Comparison of ENCODE assay signal across 8 mouse cellular contexts in genomic region chr2:33875594-33875993, GRCm38 (mm10). TPM values are rescaled to one million over a fixed set of nuclear protein-coding genes. Genes with fewer than 3 reads are reported as not detected.
DNase-seq lines count a peak whose midpoint lies in the region; ATAC-seq and TF ChIP-seq lines count a peak whose summit lies in the region.

No protein-coding gene starts in this region.

- no peak for DNase-seq in kidney, adult 2 months
- no peak for DNase-seq in hindbrain, embryonic 14.5 days (ENCODE audit: low spot score)
- no peak for DNase-seq in retina, postnatal 1 day
- no peak for DNase-seq in spleen, postnatal 4 days (ENCODE audit: low spot score in 2 of 2)
- no peak for DNase-seq in frontal cortex, adult 2 months (ENCODE audit: extremely low spot score in 1 of 2, low spot score in 1 of 2)

- no peak overlapping the region for H3K4me2 ChIP-seq in kidney, embryonic 16.5 days (replicated peaks; ENCODE audit: low read depth, low read length)
- H3K4me2 ChIP-seq in embryonic facial prominence, embryonic 12.5 days (replicated peaks), result no peak overlapping the region
- H3K4me2 ChIP-seq in hindbrain, embryonic 14.5 days (replicated peaks), result no peak overlapping the region
- no peak overlapping the region; the same call in 1 of the 2 replicates for H3K4me2 ChIP-seq in neural tube, embryonic 12.5 days (replicated peaks)

- H3K36me3 ChIP-seq in kidney, embryonic 16.5 days (ENCODE audit: insufficient read depth, low read length), result peaks cover 22% of the 10 kb centered on the region
- no peaks in the 10 kb centered on the region for H3K36me3 ChIP-seq in kidney, adult 2 months (ENCODE audit: control insufficient read depth, insufficient read depth, low read length)
- H3K36me3 ChIP-seq in embryonic facial prominence, embryonic 12.5 days, result peaks cover 32% of the 10 kb centered on the region
- peaks cover 25% of the 10 kb centered on the region for H3K36me3 ChIP-seq in hindbrain, embryonic 14.5 days (replicated peaks; ENCODE audit: control insufficient read depth, insufficient read depth)
- H3K36me3 ChIP-seq in neural tube, embryonic 12.5 days, result peaks cover 36% of the 10 kb centered on the region

- H3K27ac ChIP-seq in kidney, embryonic 16.5 days (ENCODE audit: low read length), result peak overlapping the region; percentile 35
- H3K27ac ChIP-seq in kidney, adult 2 months (ENCODE audit: insufficient read depth, low read depth, low read length), result no peak overlapping the region
- H3K27ac ChIP-seq in embryonic facial prominence, embryonic 12.5 days, result peak overlapping the region; percentile 65
- H3K27ac ChIP-seq in hindbrain, embryonic 14.5 days, result peak overlapping the region; percentile 98
- H3K27ac ChIP-seq in neural tube, embryonic 12.5 days, result peak overlapping the region; percentile 96

- no peak for ATAC-seq in kidney, embryonic 16.5 days (ENCODE audit: low FRiP score, low TSS enrichment)
- no peak for ATAC-seq in embryonic facial prominence, embryonic 12.5 days (ENCODE audit: insufficient number of reproducible peaks, insufficient read depth, low FRiP score, low TSS enrichment)
- ATAC-seq in hindbrain, embryonic 14.5 days (ENCODE audit: low FRiP score), result no peak
- ATAC-seq in neural tube, embryonic 12.5 days (ENCODE audit: low FRiP score, low read depth), result no peak

- no peaks in the 10 kb centered on the region for H3K27me3 ChIP-seq in kidney, embryonic 16.5 days (ENCODE audit: insufficient read depth, low read length)
- no peaks in the 10 kb centered on the region for H3K27me3 ChIP-seq in kidney, adult 2 months (replicated peaks; ENCODE audit: control insufficient read depth, insufficient read depth, low read length)
- no peaks in the 10 kb centered on the region for H3K27me3 ChIP-seq in embryonic facial prominence, embryonic 12.5 days
- no peaks in the 10 kb centered on the region for H3K27me3 ChIP-seq in hindbrain, embryonic 14.5 days (ENCODE audit: control insufficient read depth, insufficient read depth, low read length)
- H3K27me3 ChIP-seq in neural tube, embryonic 12.5 days (replicated peaks), result no peaks in the 10 kb centered on the region

- TF ChIP-seq CTCF in kidney, adult 2 months (conservative IDR thresholded peaks at IDR 0.05; ENCODE audit: insufficient read depth, insufficient read length, low read depth, low read length), result no peak

- WGBS in kidney, embryonic 16.5 days, result 65% methylated on average over 12 of the region's 12 CpGs
- WGBS in kidney, adult 2 months, result 83% methylated on average over 12 of the region's 12 CpGs
- 68% methylated on average over 12 of the region's 12 CpGs for WGBS in embryonic facial prominence, embryonic 12.5 days
- WGBS in hindbrain, embryonic 14.5 days, result 68% methylated on average over 12 of the region's 12 CpGs
- 69% methylated on average over 12 of the region's 12 CpGs for WGBS in neural tube, embryonic 12.5 days

- H3K4me1 ChIP-seq in kidney, embryonic 16.5 days (ENCODE audit: insufficient read depth, low read length), result peaks cover 79% of the 10 kb centered on the region
- H3K4me1 ChIP-seq in kidney, adult 2 months (ENCODE audit: control insufficient read depth, insufficient read depth, low read length), result peaks cover 52% of the 10 kb centered on the region
- H3K4me1 ChIP-seq in embryonic facial prominence, embryonic 12.5 days, result peaks cover 65% of the 10 kb centered on the region
- peaks cover 60% of the 10 kb centered on the region for H3K4me1 ChIP-seq in hindbrain, embryonic 14.5 days (replicated peaks; ENCODE audit: control insufficient read depth, insufficient read depth, low read length)
- peaks cover 65% of the 10 kb centered on the region for H3K4me1 ChIP-seq in neural tube, embryonic 12.5 days

- 0 out of 2 replicates have a peak, but pooled peaks cover 3% of the 10 kb centered on the region for H3K9me3 ChIP-seq in kidney, embryonic 16.5 days (ENCODE audit: low read length)
- no peaks in the 10 kb centered on the region for H3K9me3 ChIP-seq in embryonic facial prominence, embryonic 12.5 days
- H3K9me3 ChIP-seq in hindbrain, embryonic 14.5 days (ENCODE audit: control insufficient read depth, low read length), result no peaks in the 10 kb centered on the region
- H3K9me3 ChIP-seq in neural tube, embryonic 12.5 days, result no peaks in the 10 kb centered on the region

- H3K4me3 ChIP-seq in kidney, embryonic 16.5 days (ENCODE audit: low read length), result no peak overlapping the region
- H3K4me3 ChIP-seq in kidney, adult 2 months (ENCODE audit: insufficient read depth, low read depth, low read length), result no peak overlapping the region
- H3K4me3 ChIP-seq in embryonic facial prominence, embryonic 12.5 days, result no peak overlapping the region
- no peak overlapping the region for H3K4me3 ChIP-seq in hindbrain, embryonic 14.5 days (replicated peaks; ENCODE audit: low read length)
- H3K4me3 ChIP-seq in neural tube, embryonic 12.5 days, result no peak overlapping the region

- no peak overlapping the region; the same call in 1 of the 2 replicates for H3K9ac ChIP-seq in kidney, embryonic 16.5 days (replicated peaks; ENCODE audit: low read length)
- no peak overlapping the region for H3K9ac ChIP-seq in embryonic facial prominence, embryonic 12.5 days
- peak overlapping the region; percentile 52 for H3K9ac ChIP-seq in hindbrain, embryonic 14.5 days
- no peak overlapping the region for H3K9ac ChIP-seq in neural tube, embryonic 12.5 days

- TF ChIP-seq POLR2A in kidney, adult 2 months (IDR thresholded peaks at IDR 0.05; ENCODE audit: low read depth, low read length), result no peak

RNA-seq across cellular contexts. Expression of gene Mvb12b, which starts 12.2 kb away (rescaled TPM):
- polyA plus RNA-seq in kidney, embryonic 16.5 days (2015; fragmentation: Nextera tagmentation; extraction: Ambion mirVana), result 14.2 and 16.4 TPM in 2 replicates
- polyA plus RNA-seq in kidney, adult 2 months (2012; rRNA removed), result 29.2 and 34.5 TPM in 2 replicates
- 31.2 and 33.8 TPM in 2 replicates for polyA plus RNA-seq in embryonic facial prominence, embryonic 12.5 days (2016; fragmentation: Nextera tagmentation; extraction: Ambion mirVana)
- 48.0 and 54.9 TPM in 2 replicates for polyA plus RNA-seq in hindbrain, embryonic 14.5 days (2014; fragmentation: Nextera tagmentation; extraction: Ambion mirVana)
- 57.8 and 65.5 TPM in 2 replicates for polyA plus RNA-seq in neural tube, embryonic 12.5 days (2016; fragmentation: Nextera tagmentation; extraction: Ambion mirVana)
- polyA plus RNA-seq in frontal cortex, adult 2 months (2012; rRNA removed), result 77.2 and 78.7 TPM in 2 replicates
